Mouse (Mus musculus) thymus, postnatal 10 days (tissue): ENCODE measurements around the gene Olfr1295.

Experiments used
- DNase-seq, 2 experiments: peaks; one replicate each; pipeline ENCODE4 v3.0.0; 2021; ENCODE audit warnings: low spot score in 2 of 2

Olfr1295 gene

DNA sequence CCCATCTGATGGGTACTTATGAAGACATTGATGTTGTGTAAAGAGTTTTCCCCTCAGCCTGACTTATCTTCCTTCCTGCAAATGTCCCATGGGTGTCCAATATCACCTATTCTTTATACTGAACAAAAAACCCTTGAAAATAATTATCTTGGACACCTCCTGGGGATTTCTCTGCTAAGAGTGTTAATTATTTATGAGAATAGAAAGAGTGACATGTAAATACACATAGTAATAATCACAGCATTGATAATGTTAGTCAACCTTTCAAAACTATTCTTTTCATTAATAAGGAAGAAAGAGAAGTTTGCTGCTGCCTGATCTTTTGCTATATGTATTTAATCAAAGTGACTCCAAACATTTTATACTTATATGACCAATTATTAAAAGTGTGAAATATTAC is at the start of gene Olfr1295:
Gene Olfr1295, minus strand, starts transcription at position 101 of the 400 bp plus-strand sequence.
- DNase-seq = no peak

DNA sequence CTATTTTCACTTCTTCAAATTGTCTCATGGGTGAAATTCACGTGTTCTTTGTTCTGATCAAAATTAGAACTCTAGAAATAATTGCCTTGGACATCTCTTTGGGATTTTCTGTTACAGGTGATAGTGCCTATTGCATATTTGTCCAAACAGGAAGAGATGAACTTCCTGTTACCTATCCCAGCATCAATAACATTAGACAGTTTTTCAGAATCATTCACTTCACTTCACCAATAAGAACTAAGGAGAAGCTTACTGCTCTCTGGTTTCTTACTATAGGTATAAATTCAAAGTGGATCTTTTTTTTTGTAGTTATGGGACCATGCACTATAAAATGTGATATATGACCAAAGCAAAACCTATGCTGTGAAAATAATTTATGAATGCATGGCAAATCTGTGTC is 29.3 kb downstream of the Olfr1295 start, which contains the start of gene Olfr1294:
Gene Olfr1294, minus strand, starts transcription at position 101 of the 400 bp plus-strand sequence.
- DNase-seq = no peak

DNA sequence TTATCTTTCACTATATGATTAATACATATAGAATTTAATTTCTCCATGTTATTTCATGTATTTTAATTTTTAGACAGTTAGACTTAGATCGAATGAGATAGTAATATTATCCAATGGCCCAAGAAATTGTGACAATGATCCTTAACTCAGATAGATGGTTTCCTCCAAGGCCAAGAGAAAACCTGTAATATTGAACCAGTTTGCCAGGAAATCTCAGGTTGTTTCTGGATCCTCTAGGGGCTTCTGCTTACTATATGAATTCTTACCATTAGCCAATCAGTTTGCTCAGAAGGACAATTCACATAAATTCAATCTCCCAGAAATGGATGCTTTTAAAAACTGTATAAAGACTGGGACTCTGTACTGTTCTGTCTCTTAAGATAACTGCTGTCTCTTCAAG is 44.6 kb downstream of the Olfr1295 start, which contains the start of gene Olfr1293-ps:
Gene Olfr1293-ps, plus strand, starts transcription at position 301 of the 400 bp plus-strand sequence.
- DNase-seq = no peak

DNA sequence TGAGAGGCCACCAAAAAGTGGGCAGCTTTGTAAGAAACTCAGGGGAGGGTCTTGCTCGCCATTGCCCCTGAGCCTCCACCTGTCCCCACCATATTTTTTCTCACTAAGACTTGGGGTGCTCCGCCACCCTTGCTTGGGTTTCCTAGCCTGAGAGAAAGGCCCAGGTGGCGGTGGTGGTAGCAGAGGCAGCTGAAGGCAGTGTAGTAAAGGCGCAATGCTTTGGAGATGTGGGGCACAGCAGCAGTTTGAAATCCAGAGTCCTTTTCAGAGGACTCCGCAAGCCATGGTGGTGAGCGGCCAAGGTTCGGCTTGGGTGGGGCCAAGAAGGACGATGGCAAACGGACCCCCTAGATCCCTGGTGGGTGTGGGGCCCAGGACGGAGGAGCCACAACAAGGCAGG is 52.0 kb downstream of the Olfr1295 start:
- DNase-seq = no peak
